Mouse (Mus musculus) 416B (cell line): ENCODE measurements at regions not wholly inside any gene's neighbourhood (a gene's known extent, or its start where the extent isn't known, plus 50 kb on each side); places are given as distances from the start of the nearest gene placed in this dataset.
A peak's percentile ranks its signal among the peaks of the same experiment; 100 is the strongest.

Experiments used
- DNase-seq: peaks from one replicate; pipeline ENCODE4 v3.0.0; 2011; ENCODE audit warnings: low read depth

DNA sequence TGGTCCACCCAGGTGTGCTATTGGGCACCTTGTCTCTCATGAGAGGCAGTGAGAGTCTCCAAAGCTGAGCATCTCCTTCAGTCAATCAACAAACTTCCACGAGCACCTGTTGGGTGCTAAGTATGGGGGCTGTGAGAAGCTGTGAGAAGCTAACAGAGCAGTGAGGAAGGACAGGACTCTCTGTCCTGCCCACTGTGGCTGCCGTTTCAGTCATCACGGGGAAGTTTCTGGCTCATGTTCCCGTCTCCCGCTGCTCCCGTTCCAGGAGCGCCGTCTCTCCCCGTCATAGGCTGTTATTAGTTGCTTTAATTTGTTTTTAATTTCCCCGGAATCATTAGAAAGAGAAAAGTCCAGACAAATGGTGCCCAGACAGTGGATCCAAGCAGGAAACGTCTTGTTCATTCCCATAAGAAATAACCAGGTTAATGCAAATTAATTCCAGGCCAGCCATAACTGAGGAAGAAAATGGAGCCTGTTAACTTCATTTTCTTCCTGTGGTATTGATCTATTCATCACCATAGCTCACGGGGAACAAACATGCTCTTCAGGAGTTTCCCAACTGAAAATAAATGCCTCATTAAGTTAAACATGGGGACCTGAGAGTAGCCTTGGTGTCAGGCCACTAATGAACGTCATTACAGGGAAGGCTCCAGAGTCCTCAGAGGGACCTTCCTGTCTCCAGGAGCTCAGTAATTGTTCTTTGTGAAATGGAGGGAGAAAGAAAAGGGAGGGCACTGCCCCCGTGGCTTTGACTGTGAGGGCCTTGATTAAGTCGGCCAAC lies 70.3 kb downstream of the Matn1 start:
- no peak for DNase-seq

- DNase-seq = no peak
Observed at GRCm38 (mm10) chr4:131015156-131015555, 71.0 kb downstream of the Matn1 start.

DNA sequence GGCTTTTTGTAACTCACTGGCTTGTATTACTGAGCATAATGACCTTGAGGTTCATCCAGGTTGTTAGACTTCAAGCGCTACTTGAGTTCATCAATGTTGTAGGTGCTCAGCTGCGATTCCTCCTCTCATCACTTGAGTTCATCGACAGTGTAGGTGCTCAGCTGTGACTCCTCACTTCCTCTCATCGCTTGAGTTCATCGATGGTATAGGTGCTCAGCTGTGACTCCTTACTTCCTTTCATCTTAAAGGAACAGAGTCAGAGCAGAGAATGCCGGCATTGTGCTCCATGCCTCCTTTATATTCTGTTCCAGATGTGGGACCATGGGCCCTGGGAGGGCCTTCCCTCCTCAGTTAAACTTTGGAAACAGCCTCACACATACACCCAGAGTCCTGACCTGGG lies 79.4 kb downstream of the Matn1 start:
- DNase-seq = peak; percentile 17

DNA sequence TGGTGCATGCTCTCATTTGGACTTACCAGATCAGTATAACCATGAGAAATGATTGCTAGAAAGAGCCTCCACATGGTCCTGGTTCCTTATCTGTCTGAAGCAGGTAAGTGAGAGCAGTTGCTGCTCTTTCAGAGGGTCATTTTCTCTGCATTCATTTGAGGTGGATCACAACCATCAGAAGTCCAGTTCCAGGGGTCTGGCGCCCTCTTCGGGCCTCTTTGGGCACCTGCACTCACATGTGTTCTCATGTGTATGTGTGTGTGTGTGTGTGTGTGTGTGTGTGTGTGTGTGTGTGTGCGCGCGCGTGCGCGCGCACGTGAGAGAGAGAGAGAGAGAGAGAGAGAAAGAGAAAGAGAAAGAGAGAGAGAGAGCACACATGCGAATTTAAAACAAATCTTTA lies 92.1 kb downstream of the Matn1 start:
- DNase-seq = peak; percentile 22

GRCm38 (mm10) chr4:131037179-131037578 lies 93.0 kb downstream of the Matn1 start:
- no peak for DNase-seq

GRCm38 (mm10) chr4:131039686-131040085 lies 95.5 kb downstream of the Matn1 start:
- DNase-seq = no peak

DNA sequence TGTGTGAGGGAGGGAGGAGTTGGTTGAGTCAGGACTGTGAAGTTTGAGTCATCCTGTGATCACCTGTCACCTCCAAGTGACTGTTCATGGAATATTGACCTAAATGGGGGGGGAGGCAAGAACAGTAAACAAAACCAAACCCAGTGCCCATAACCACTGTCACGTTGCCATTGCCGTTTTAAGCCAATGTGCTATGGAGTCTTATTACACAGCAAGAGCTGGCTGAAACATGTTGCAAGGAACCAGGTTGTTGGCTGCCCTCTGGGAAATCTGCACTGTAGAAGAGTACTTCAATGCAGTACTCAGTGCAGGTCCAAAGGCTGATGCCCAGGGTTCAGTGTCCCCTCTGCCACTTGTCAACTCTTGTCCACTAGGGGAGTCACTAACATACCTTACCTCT lies 97.0 kb downstream of the Matn1 start:
- DNase-seq = no peak

DNA sequence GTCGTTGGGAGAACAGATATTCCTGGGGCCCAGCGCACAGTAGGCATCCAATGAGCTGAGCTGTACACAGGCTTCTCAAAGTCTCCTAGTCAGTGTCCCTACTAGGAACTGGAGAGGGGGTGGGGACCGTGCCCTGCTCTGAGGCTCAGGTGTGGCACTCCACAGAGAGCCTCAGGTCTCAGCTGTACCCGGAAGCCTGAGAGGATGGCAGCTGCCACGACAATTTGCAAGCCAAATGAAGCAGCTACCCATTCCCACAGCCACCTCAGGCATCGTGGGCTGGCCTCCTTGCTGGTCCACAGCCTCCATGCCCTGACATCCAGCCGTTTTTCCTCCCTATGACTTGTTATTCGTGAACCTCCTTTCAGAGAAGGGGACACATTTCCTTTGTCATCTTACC lies 101.9 kb downstream of the Matn1 start:
- DNase-seq = no peak

DNA sequence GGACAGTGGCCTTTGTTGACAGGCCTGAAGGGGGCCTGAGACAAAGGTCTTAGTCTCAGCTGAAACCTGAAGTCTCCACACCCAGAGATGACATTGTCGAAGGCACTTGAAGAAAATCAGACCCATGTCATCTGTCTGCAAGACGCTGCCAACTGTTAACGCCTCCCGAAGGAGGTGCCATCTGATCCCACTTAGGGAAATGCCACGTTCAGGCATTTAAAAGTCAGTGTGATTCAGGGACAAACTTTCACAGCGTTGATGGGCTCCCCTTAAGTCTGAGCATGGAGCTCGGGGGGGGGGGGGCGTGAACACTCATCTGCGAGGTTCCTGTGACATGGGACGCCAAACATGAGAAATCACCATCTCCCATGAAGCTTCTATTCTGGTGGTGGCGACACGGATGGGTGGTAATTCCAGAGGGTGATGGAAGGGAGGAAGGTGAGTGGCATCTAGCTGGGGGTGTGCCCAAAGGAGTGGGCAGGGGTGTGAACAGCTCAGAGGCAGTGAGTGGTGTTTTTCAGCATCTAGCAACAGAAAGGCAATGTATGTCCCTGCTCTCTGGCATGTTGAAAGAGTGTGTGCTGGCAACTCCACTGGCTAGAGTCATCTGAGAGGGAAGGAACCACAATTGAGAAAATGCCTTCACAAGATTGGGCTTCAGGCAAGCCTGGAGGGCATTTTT lies 102.9 kb downstream of the Matn1 start:
- DNase-seq = no peak

DNA sequence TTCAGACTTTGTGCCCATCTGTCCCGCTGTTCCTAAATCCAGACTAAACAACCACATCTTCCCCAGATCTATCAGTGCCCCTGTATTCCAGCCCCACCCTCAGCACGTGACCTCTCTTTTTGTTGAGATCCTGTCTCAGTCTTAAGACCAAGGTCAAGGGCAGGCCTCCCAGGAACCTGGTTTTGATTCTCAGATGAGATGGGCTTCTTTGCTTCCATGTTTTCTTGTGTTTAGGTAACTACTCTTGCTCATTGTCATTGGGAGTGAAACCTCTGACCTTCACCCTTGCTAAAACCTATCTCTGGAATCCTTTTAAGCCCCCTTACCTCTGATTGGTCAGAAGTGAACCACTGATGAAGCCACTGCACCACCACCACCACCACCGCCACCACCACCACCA lies 112.1 kb downstream of the Matn1 start:
- no peak for DNase-seq

GRCm38 (mm10) chr4:131059572-131059971 lies 115.4 kb downstream of the Matn1 start:
- no peak for DNase-seq

GRCm38 (mm10) chr4:131060191-131060680 lies 116.1 kb downstream of the Matn1 start:
- no peak for DNase-seq

DNA sequence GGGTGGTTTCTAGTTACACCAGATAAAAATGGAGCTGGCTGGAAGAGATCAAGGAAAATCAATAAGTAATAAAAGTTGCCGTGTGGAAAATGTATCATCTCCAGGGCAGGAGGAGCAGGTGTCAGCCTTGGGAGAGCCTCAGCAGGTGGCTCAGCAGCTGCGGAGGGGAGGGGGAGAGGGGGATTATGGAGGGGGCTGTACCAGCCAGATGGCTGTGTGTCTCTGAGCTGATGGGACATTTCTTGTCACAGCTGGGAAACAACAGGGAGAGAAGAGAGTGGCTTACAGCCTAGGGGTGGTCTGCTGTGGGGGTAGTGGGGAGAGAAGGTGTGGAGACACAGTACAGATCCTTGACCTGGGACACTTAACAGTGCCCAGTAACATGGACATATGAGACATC lies 116.5 kb downstream of the Matn1 start:
- DNase-seq = no peak

DNA sequence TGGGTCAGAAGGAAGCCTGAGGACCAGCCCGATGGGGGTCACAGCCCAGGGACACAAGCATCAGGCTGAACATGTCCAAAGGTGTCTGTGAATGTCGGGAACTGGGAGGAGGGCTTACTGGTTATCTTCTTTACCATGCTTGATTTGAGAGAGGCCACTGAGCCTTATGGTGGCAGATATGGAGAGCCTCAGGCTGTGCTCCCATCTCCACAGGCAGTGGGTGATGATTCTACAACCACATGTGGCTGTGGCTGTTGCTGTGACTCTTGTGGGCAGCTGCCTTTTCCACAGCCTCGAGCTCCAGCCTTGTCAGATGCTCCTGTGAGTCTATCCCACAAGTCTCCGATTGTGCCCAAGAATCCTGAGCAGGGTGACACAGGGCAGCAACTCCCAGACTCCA lies 118.4 kb downstream of the Matn1 start:
- no peak for DNase-seq

GRCm38 (mm10) chr4:131066186-131066939 lies 122.2 kb downstream of the Matn1 start:
- no peak for DNase-seq

- DNase-seq = no peak
Observed at GRCm38 (mm10) chr4:131070566-131070965, 126.4 kb downstream of the Matn1 start.

GRCm38 (mm10) chr4:131072623-131073022 lies 128.4 kb downstream of the Matn1 start:
- no peak for DNase-seq

GRCm38 (mm10) chr4:131073420-131073819 lies 129.2 kb downstream of the Matn1 start:
- DNase-seq = no peak

GRCm38 (mm10) chr4:131075326-131075932 lies 131.2 kb downstream of the Matn1 start:
- no peak for DNase-seq

- no peak for DNase-seq
Observed at GRCm38 (mm10) chr4:131076628-131077027, 132.4 kb downstream of the Matn1 start.

DNA sequence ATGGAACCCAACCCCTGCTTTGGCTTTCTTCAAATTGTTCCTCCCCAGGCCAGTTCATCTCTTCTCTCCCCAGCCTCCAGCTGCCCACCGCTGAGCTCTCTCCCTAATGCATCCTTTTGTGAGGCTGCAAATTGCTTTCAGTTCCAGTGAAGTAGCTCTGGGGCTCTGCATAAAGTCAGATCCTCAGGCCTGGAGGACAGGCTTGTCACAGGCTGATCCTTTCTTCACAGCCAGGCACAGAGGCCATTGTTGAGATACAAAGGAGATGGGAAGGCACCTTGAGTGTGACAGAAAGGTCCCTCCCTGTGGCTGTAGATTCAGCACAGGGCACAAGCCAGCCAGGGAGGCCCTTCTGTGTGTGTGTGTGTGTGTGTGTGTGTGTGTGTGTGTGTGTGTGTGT lies 135.9 kb downstream of the Matn1 start:
- no peak for DNase-seq

DNA sequence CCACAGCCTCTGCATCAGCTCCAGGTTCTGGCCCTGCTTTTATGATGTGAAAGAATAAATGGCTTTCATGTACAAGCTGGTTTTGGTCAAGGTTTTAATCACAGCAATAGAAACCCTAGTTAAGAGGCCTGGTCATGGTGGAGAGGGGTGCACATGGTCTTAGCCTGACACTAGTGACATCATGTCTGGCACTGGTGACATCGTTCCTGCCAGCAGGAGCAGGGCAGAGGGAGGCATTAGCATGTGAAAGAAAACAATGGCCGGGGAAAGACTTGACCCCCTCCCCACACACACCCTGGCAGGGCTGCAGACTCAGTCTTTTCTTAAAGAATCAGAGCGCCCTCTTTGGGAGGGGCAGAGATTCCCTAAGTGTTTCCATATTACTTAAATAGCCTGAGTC lies 139.2 kb downstream of the Matn1 start:
- DNase-seq = no peak
